Mouse (Mus musculus) kidney, postnatal 0 days (tissue): Measurements from ENCODE around the gene Edn3. TPM values are rescaled to one million over a fixed set of nuclear protein-coding genes. Genes with fewer than 3 reads are reported as not detected.

Source experiments
- ATAC-seq: fragments of 200-750 bp; cut with Nextera tagmentation; replicated peaks from 2 replicates; pipeline ENCODE4 v1.8.0; 2017; ENCODE audit warnings: low read depth, moderate number of reproducible peaks, moderate TSS enrichment, moderate library complexity; ENCODE audit not compliant: low FRiP score
- DNase-seq: peaks from one replicate; pipeline ENCODE4 v3.0.0-alpha.2; 2016; ENCODE audit warnings: low spot score
- H3K27ac ChIP-seq: fragments of 300-500 bp; sonication (generic); 2 replicates; pipeline ENCODE4 v1.5.1; 2014; ENCODE audit warnings: mild to moderate bottlenecking
- H3K27me3 ChIP-seq: fragments of 300-500 bp; sonication (generic); 2 replicates; pipeline ENCODE4 v1.6.1; 2014; ENCODE audit warnings: low read length, mixed read lengths; ENCODE audit not compliant: insufficient read depth
- H3K36me3 ChIP-seq: fragments of 300-500 bp; sonication (generic); 2 replicates; pipeline ENCODE4 v1.6.1; 2014; ENCODE audit warnings: low read length, mixed read lengths; ENCODE audit not compliant: insufficient read depth
- H3K4me1 ChIP-seq: fragments of 300-500 bp; sonication (generic); replicated peaks from 2 replicates; pipeline ENCODE4 v1.6.1; 2014; ENCODE audit warnings: antibody characterized with exemption, low read length, mixed read lengths; ENCODE audit not compliant: insufficient read depth
- H3K4me2 ChIP-seq: fragments of 300-500 bp; sonication (generic); 2 replicates; pipeline ENCODE4 v1.6.1; 2014; ENCODE audit warnings: mild to moderate bottlenecking, low read length, moderate library complexity, mixed read lengths
- H3K4me3 ChIP-seq: fragments of 300-500 bp; sonication (generic); replicated peaks from 2 replicates; pipeline ENCODE4 v1.5.1; 2014; ENCODE audit warnings: low read depth, low read length
- H3K9ac ChIP-seq: fragments of 300-500 bp; sonication (generic); 2 replicates; pipeline ENCODE4 v1.6.1; 2014; ENCODE audit warnings: low read depth, low read length
- H3K9me3 ChIP-seq: fragments of 300-500 bp; sonication (generic); replicated peaks from 2 replicates; pipeline ENCODE4 v1.6.1; 2016; ENCODE audit warnings: low read length, inconsistent platforms, mixed read lengths
- CTCF ChIP-seq: IDR thresholded peaks from 2 replicates; pipeline ENCODE4 v1.5.1; 2016; ENCODE audit warnings: antibody characterized with exemption, low read depth, mild to moderate bottlenecking, moderate library complexity
- WGBS: fragments of 180-500 bp; shearing (Covaris S2); extraction: QIAGEN DNeasy Blood & Tissue Kit; methylation state at CpG from one replicate; pipeline ENCODE4 v1.1.7; 2014; 5-methylcytosine and 5-hydroxymethylcytosine counted together
- polyA plus RNA-seq: library from polyadenylated mRNA; unstranded; fragments of >200 nt; fragmentation: Nextera tagmentation; extraction: Ambion mirVana; gene quantifications from 2 replicates; pipeline ENCODE4 v1.2.1, GENCODE M21; 2015

Gene Edn3
- polyA plus RNA-seq, result 10.0 and 10.7 TPM in 2 replicates

DNA sequence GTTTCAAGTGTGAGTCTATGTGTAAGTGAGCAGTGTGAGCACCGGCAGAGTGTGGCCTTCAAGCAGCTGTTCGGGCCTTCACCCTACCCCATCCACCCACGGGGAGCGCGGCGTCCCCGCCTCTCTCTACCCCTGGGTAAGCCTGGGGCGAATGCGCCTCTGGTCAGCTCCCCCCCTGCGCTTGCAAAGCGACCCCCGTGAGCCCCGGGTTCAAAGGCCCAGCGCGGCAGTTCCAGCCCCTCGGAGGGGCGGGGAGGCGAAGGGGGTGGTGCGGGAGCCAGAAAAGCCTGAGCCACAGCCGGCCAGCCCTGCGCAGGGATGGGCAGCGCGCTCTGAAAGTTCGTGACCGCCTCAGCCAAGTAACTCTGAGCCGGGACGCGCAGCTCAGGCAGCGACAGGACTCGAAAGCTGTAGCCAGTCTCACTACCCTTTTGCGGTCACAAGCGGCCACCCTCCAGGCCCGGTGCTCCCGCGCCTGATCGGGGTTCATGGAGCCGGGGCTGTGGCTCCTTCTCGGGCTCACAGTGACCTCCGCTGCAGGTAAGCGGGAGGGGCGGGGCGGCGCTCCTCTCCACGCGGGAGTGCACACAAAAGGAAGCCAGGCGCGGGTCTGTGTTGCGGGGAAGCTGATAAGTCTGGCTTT lies at the start of gene Edn3:
TSS of gene Edn3 (plus strand) at position 141 of the 643 bp plus-strand sequence.
- H3K27me3 ChIP-seq, result no peaks in the 10 kb centered on the region
- H3K4me3 ChIP-seq, result peak within 1 kb of the TSS; percentile 44
- ATAC-seq (peak; percentile 65; the same call in 1 of the 2 replicates), DNase-seq (peak; percentile 40)
- H3K9me3 ChIP-seq, result no peaks in the 10 kb centered on the region
- H3K36me3 ChIP-seq, result no peaks in the 10 kb centered on the region
- WGBS, result 1% methylated on average over 48 of the region's 48 CpGs
- no peak for TF ChIP-seq CTCF
- no peak within 1 kb of the TSS for H3K27ac ChIP-seq
- H3K4me2 ChIP-seq, result peak within 1 kb of the TSS; percentile 77
- H3K4me1 ChIP-seq, result no peaks in the 10 kb centered on the region
- peak within 1 kb of the TSS; percentile 59 for H3K9ac ChIP-seq

- DNase-seq (no peak), ATAC-seq (no peak)
- Histone ChIP-seq H3K4me2 (no peak overlapping the region), H3K36me3 (no peaks in the 10 kb centered on the region), H3K4me1 (no peaks in the 10 kb centered on the region), H3K4me3 (no peak overlapping the region), H3K9ac (no peak overlapping the region), H3K9me3 (no peaks in the 10 kb centered on the region), H3K27ac (no peak overlapping the region), H3K27me3 (no peaks in the 10 kb centered on the region)
- 100% methylated on average over 1 of the region's 1 CpGs for WGBS
- TF ChIP-seq CTCF, result peak; percentile 8; the same call in 1 of the 2 replicates
Measured at GRCm38 (mm10) chr2:174712043-174712442, 48.4 kb upstream of the Edn3 start.

DNA sequence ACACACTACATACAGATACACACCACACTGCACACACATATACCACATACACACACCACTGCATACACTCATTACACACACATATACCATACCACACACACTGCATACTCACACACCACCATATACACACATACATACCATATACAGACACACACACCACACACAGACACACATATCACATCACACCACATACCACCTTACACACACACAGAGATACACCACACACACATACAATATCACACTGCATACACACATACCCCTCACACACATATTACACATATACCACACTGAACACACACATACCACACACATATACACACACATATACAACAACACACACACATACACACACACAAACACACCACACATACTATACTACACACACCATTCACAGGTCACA lies 44.5 kb upstream of the Edn3 start:
- Histone ChIP-seq H3K36me3 (no peaks in the 10 kb centered on the region), H3K27me3 (no peaks in the 10 kb centered on the region), H3K4me2 (no peak overlapping the region), H3K27ac (no peak overlapping the region), H3K4me1 (no peaks in the 10 kb centered on the region), H3K9me3 (no peaks in the 10 kb centered on the region), H3K4me3 (no peak overlapping the region), H3K9ac (no peak overlapping the region)
- DNase-seq, result no peak
- no peak for ATAC-seq
- TF ChIP-seq CTCF, result no peak

DNA sequence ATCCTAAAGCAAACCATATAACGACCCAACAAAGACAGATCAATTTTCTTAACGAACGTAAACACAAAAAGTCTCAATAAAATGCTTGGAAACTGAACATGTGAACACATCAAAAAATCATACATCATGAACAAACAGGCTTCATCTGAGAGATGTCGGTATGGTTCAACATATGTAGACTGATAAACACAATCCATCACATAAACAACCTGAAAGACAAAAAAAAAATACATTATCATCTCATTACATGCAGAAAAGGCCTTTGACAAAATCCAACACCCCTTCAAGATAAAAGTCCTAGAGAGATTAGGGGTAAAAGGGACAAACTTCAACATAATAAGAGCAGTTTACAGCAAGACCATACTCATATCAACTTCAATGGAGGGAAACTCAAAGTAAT lies 42.6 kb upstream of the Edn3 start:
- ATAC-seq, result no peak
- WGBS, result 86% methylated on average over 4 of the region's 4 CpGs
- H3K4me3 ChIP-seq, result no peak overlapping the region
- H3K27ac ChIP-seq, result no peak overlapping the region
- no peaks in the 10 kb centered on the region for H3K27me3 ChIP-seq
- no peak overlapping the region for H3K4me2 ChIP-seq
- H3K36me3 ChIP-seq, result no peaks in the 10 kb centered on the region
- H3K9ac ChIP-seq, result no peak overlapping the region
- H3K9me3 ChIP-seq, result no peaks in the 10 kb centered on the region
- no peak for DNase-seq
- no peak for TF ChIP-seq CTCF
- H3K4me1 ChIP-seq, result no peaks in the 10 kb centered on the region

DNA sequence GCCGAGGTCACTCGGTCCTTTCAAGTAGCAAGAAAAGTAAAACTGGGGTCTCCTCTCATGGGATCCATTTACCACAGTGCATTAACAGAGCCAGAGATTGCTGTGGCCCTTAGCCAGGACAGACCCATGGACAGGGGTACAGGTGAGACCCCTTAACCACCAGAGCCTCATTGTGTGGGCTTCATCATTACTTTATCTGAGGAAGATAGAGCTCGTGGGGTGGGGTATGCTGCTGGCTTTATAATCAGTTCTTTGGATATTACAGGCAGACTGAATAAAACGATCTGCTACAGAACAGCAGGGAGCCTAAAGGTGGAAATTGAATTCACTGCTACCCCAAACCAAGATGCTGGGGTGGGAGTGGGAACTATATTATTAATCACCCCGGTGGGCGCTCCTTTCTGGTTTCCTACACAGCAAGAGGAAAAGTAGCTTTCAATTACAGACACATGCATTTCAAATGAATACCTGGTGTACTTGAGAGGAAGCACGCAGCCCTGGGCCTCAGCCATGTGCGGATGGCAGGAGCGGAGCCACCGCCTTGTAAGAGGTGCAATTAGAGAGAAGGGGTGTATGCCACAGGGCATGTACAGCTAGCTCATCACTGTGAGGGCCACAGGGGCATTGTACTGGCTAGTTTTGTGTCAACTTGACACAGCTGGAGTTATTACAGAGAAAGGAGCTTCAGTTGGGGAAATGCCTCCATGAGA lies 33.1 kb upstream of the Edn3 start:
- no peak for ATAC-seq
- Histone ChIP-seq H3K27me3 (no peaks in the 10 kb centered on the region), H3K4me2 (no peak overlapping the region), H3K9ac (no peak overlapping the region), H3K4me3 (no peak overlapping the region), H3K4me1 (no peaks in the 10 kb centered on the region), H3K27ac (no peak overlapping the region), H3K36me3 (no peaks in the 10 kb centered on the region), H3K9me3 (no peaks in the 10 kb centered on the region)
- WGBS, result 89% methylated on average over 10 of the region's 10 CpGs
- no peak for DNase-seq
- TF ChIP-seq CTCF, result no peak

- Histone ChIP-seq H3K27me3 (no peaks in the 10 kb centered on the region), H3K9ac (no peak overlapping the region), H3K36me3 (no peaks in the 10 kb centered on the region), H3K4me3 (no peak overlapping the region), H3K4me2 (no peak overlapping the region), H3K4me1 (no peaks in the 10 kb centered on the region), H3K9me3 (no peaks in the 10 kb centered on the region), H3K27ac (no peak overlapping the region)
- 75% methylated on average over 5 of the region's 5 CpGs for WGBS
- ATAC-seq (no peak), DNase-seq (no peak)
- TF ChIP-seq CTCF, result no peak
Measured at GRCm38 (mm10) chr2:174731939-174732338, 28.5 kb upstream of the Edn3 start.
